Mouse (Mus musculus) cerebellum, postnatal 36 days (tissue): ENCODE measurements around the gene Dnah17.

ENCODE experiments used
- DNase-seq, 2 experiments: peaks; one replicate each; pipeline ENCODE4 v3.0.0; 2021 to 2022; ENCODE audit warnings: mixed read lengths in 2 of 2

Gene Dnah17

DNA sequence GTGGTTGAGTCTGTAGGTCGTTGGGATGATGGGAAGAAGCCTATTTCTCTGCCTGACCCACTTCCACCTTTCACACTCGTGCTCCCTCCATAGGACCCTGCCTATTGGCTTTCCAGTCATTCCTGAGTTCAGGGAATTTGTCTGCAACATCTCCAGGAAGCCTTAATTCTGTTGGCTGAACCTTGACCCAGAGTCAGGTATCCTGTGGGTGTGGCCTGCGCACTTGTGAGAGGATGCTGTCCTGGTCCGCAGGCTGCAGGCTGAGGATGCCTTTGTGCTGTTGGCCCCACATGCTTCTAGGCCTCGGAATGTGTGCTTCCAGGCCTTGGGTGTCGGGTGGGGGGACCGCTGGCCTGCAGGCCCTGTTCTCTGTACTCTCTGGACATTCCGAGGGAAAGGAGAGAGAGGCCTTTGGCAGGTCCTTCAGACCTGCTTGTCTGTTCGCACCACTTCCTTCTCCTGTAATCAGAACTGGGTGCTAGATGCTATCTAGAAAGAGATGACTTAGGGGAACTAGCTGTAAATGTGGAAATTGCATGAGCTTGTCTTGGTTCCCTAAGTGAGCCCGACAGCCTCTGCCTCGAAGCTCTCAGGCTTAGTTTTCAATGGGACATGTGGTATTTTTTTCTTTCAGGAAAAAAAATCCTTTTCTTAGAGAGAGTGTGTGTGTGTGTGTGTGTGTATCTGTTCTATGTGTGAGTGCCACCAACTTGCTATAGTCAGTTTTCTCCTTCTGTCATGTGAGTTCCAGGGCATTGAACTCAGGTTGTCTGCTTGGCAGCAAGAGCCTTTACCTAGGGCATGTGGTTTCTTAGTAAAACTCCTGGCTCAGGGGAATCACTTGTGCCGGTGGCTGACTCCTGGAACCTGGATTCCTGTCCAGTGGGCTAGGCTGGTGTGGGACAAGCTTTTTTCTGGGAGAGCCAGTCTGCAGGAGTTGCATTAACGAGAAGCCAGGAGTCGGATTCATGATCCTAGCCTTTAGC lies 137.0 kb downstream of the Dnah17 start:
- DNase-seq: no peak

DNA sequence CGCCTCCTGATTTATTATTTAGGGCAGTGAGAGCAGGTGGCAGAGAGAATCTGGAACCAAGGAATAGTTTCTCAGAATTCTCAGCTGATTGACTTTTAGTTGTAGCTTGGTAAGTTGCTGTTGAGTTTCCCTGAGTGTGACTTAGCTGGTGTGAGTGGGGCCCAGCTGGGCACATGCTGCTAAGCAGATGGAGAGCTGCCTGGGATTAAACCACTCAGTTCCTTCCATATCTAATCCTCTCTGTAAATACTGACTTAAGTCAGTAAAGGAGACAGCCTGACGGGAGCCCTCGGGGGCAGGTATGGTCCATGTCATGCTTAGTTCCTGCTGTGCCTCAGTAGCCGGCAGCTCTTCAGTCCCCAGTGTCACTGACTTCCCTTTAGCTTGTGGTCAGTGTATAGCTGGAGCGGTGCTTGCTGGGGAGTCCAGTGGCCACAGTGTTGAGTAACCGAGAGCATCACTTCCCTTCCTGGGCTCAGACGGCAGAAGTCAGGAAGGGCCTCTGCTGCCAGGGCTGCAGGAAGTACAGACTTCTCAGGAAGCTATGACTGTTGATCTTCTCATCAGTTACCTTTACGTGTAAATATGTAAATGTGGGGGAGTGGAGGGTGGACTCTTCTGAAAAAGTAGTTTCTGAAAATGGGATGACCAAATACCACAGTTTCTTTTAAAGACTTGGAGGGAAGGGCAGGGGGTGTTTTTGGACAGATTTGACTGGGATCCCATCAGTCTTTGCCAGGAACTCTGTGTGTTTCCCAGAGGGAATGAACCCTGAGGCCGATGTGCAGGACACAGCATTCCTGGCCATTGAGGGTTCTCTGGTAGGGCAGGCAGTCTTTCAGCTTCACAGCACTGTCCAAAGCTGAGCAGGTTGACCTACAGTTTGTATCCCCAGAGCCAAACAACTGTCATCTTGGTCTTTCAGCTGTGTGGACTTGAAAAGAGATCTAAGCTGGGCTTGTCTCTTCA lies 138.6 kb downstream of the Dnah17 start:
- DNase-seq: no peak

DNA sequence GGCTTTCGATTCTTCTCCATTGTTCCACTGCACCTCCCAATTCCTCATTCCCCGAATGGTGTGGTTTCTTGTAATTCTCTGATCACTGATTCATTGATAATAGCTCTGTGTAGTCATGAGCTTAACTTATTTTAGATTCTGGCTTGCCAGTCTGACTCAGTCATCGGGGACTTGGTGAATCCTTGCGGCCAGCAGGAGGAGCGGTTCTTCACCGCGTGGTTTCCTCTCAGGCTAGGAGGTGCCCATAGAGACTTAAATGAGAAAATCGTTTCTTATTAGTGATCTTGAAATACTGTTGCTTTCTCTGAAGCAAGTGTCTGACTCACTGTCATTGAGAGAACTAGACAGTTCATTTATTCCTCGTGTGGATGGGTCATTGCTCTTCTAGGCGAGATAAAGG lies 140.5 kb downstream of the Dnah17 start:
- no peak for DNase-seq

DNA sequence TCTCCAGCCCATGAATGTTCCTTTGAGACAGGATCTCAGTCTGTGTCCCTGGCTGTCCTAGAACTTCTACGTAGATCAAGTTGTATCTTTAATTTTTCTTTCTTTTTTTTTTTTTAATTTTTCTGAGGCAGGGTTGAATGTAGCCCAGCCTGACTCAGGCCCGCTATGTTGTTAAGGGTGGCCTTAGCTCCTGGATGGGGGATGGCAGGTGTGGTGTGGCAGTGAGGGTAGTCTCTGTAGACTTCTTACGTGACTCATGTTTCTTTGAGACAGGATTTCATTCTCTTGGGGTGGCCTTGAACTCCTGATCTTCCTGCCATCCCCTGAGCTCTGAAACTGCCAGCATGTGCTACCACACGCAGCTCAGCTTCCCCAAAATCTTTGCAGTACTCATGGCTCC lies 141.2 kb downstream of the Dnah17 start:
- DNase-seq: no peak

DNA sequence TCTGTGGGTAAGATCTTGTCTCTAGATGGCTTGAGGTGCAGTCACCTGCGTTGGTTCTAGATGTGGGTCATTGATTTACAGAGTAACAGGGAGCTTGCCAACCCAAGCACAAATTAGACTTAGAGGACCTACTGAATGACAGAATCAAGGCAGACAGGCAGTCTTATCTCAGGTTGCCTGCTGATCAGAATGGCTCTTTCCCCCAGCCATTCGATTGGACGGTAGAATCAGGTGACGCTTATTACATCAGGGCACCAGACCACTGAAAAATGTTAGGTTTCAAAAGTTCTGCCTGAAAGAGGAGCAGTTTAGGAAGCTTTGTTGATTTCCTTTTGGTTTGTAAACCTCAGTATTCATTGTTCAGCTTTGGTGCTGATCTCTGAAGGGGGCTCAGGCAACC lies 142.5 kb downstream of the Dnah17 start:
- DNase-seq: no peak

DNA sequence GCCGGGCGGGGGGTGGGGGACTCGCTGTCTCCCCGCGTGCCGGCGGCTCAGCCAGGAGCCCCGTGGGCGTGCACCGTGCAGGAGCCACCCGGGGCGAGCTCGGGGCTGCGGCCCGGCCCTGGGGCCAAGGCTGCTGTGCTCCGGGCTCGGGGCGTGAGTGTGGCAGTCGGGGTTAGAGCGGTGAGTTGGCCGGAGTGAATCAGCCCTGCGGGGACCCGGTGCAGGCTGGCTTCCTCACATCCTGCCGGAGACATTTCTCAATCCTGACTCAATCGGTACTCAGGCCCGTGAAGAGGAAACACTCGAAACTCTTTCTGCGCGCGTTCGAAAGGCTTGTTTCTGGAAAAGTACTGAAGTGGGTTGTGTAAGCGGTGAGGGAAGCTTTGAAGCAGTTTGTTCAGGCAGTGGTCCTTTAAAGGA lies 143.4 kb downstream of the Dnah17 start:
- DNase-seq: peak in 1 of 2 experiments; percentile 54

DNA sequence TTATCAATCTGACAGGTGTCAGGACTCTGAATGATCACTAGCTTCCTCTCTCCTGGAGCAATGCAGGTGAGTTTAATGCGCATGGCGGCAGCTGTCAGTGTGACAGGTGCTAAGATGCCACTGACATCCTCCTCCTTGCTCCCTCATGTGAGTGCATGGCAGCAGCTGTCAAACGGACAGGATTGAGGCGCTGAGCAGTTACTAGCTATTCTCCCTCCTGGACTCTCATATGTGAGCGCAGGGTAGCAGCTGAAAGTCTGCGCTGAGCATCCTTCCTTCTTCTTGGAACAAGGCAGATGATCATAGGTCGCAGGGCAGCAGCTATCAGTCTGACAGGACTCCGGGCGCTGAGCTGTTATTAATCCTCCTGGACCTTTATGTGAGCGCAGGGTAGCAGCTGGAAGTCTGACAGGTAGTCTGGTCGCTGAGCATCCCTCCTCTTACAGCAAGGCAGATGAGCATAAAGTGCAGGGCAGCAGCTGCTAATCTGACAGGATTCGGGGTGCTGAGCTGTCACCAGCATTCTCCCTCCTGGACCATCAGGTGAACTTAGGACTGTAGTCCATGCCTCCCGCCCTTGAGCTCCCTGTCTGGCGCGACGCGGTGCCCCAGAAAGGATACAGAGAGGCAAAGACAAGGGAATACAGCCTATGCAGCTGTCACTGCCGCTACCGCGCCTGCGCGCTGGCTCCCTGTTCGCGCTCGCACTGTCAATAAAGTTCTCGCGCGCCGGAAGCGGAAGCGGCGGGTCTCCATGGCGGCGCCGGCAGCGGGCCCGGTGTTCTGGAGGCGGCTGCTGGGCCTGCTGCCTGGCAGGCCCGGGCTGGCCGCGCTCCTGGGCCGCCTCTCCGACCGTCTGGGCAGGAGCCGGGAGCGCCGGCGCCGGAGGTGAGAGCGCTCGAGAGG lies 144.1 kb downstream of the Dnah17 start, which contains the start of gene Pgs1:
Gene Pgs1 (plus strand): TSS at position 167 of the 906 bp plus-strand sequence.
- peak; percentile 92 to 94 for DNase-seq

DNA sequence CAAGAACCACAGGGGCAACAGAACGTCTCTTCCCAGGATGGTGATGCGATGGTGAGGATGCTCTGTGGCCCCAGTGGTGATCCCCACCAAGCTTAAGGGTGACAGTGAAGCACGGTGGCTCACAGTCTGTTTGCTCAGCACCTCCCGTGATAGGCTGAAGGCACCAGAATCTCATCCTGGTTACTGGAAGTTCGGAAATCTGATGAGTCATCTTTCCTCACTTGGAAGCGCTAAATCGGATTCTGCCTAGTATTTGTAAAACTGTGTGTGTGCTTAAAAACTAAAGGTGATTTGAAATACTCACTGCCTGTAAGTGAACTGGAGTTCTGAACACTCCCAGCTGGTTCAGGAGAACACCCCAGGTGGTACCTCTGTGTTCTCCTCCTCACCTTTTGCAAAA lies 146.7 kb downstream of the Dnah17 start:
- DNase-seq: no peak

DNA sequence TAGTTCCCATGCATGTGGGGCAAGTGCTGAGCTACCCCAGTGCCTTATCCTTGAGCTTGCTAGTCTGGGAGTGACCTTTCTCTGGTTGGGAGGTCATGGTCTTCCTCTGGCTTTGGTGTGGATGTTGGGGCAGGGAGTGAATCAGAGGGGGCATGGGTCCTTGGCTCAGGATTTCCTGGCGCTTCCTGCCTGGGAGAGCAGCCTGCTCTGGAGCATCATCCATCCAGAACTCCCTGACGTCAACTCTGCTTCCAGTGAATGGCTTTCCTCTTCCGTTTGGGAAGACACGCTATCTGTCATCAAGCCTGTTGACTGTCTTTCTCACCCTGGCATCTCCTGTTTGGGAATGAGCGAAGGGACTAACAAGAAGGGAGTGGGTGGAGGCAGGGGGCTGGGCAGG lies 148.0 kb downstream of the Dnah17 start:
- no peak for DNase-seq

DNA sequence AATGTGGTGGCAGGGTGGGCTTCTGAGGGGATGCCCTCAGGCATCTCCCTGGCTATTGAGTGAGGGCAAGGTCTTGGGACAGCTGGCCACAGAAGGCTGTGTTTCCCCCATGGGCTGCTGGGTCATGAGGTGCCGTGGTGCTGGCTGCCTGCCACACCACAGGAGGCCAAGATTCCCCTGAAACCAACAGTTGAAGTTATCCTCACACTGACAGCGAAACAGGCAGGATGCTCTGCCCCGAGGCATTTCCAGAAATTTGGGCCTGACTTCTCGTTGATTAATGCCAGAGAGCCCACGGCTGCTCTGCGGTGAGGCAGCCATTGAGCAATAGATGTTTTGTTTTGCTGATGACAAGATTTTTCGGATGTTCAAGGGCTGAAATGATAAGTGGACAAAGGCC lies 151.0 kb downstream of the Dnah17 start:
- DNase-seq: no peak

DNA sequence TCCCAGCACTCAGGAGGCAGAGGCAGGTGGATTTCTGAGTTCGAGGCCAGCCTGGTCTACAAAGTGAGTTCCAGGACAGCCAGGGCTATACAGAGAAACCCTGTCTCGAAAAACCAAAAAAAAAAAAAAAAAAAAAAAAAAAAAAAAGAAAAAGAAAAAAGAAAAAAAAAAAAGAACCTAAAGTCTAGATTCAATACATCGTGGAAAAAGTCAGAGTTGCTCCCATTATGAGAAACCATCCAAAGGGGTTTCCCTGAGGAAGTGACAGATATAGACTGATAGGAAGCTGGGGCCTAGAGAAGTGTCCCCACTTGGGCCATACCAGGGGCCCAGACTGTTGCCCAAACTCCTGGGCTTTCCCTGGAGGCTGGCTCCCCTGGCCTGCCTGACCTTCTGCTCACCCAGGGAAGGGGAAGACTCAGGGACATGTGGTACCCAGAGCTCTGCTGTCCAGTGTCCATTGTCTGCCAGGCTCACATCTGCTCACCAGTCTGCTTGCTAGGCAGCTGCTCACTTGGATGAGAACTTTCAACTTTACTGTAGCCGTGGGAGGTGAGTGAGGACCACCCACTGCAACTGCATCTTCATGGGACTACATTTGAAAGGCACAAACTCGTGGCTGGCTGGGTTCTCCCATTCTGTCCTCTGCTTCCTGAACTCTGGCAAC lies 152.6 kb downstream of the Dnah17 start:
- no peak for DNase-seq

DNA sequence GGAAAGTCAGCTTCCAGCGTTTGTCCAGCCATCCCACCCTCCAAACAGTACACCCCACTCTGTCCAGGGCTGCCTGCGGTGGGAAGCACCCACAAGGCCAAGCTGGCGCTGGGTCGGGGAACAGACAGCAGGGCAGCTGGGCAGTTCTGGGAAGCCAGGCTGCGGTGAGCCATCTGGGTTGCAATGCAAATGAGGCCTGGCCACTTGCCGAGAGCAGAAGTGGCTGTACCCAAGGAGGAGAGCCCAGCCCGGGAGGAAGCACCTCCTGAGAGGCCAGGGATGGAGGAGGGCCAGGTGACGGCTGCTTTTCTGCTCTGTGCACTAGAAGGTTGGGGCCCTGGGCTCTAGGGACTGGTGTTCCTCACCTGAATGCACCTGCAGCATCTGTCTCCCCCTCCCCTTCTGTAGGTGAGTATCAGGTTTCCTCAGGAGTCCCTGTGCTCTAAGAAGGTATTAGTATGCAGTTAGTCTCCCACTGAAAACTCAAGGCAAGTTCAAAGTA lies 154.3 kb downstream of the Dnah17 start:
- DNase-seq: peak; percentile 58 to 65

DNA sequence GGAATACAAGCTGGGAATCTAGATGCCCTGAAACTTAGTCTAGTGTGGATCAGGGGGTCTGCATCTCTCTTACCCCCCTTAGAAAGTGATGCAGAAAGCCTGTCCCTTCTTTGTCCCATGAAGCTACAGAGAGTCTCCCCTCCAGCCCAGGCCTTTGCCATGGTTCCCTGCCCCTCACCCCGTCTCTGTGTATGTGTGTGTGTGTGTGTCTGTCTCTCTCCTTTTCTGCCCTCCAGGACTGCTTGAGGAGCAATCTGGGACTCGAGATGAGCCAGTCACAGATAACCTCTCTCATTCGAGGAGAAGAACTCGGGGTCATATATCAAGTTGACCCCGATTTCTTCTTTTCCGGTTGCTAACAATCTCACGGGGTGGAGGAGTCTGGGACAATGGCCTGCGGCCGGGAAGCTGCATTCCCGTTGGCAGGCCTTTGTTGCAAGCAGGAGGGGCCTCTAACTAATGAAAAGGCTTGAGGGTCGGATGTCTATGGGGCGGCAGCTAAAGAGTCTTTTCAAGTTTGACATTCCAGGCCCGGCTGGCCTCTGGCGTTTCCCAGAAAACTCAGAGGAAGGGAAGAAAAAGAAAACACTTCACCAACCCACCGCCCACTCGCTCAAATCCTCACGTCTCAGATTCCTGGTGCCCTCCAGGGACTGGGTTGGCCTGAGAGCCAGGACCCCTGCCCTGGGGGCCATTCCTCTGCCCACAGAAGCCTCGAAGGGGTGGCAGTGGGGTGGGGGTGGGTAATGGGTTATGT lies 155.0 kb downstream of the Dnah17 start:
- DNase-seq: no peak

DNA sequence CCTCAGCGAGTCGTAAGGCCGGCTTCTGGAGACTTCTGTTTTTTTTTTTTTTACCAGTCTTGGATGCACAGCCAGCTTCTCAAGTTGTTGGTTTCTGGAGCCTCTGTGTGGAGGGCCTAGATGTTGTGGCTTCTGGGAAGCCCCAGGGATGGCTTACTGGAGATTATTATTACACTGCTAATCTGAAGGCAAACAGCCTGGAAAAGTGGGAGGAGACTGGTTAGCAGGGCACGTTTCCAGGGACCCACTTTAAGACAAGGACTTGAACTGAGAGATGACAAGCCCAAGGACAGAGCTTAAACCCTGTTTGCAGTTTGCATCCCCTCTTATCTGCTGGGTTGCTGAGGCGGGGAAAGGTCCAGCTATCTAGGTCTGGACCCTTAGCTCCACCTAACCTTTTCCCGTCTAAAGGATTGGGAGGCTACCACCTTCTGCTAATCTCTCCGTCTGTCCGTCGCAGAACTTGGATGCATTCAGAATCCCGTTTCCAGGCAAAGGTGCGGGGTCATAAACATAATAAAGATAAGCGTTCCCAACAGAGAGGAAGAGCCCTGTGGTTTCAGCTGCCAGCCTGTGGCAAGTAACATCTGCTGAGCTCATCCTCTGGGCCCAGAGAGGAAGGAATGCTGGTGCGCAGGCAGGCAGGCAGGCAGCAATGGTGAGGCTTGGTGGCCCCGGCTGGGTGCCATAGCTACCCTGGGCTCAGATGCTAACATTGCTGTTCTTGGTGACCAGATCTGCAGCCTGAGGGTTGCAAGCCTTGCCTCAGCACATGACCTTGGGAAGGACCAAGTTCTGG lies 155.9 kb downstream of the Dnah17 start:
- no peak for DNase-seq

DNA sequence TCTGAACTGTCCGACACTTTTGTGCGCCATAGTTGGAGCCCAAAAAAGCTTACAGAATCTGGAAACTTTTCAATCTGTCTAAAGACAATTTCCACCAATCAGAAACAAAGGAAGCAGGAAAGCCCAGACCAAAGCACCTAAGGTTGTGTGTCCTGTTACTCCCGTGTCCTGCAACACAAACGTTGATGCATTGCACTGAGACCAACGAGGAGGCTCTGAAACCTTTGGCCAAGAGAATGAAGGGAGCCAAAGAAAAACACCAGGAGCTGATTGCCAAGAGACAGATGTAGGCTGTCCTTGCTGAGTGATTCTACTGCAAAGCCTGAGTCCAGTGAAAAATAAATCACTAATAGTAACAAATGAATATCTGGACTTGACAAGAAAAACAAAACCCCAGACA lies 156.9 kb downstream of the Dnah17 start:
- DNase-seq: no peak

DNA sequence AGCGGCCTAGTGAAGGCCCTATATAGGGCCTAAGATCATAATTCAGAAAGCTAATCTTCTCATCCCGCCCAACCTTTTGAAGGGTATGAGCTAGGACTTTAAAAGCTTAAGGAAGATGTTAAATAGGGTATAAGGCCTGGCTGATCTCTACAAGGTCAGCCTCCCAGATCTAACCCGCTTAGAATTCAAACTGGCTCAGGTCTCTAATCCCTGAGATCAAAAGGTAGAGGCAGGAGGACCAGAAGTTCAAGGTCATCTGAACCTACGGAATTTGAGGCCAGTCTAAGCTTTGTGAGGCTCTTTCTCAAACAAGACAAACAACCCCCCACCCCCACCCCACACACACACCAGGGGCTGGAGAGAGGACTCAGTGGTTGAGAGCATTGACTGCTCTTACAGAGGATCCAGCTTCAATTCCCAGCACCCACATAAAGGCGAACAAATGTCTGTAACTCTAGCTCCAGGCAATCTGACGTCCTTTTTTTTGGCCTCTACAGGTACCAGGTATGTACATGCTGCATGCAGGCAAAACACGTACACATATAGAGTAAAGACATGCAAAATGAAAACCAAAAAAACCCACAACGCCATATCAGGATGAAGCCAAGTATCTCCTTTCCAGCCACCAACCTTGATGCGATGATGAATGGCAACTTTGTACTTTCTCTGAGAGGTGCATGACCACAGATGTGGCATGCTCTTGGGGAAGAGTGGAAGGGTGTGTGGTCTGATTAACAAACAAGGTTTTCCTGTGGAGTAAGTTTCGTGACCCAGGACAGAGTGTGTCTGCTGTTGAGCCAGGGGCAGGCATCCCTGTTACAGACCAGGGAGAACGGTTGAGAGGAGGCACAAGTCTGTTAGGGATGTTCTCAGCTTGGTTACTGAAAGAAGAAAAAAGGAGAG lies 157.5 kb downstream of the Dnah17 start:
- no peak for DNase-seq
